Mouse (Mus musculus) hindbrain, embryonic 12.5 days (tissue): ENCODE measurements at regions not wholly inside any gene's neighbourhood (a gene's known extent, or its start where the extent isn't known, plus 50 kb on each side); places are given as distances from the start of the nearest gene placed in this dataset.
"Not testable (repeated sequence)": the region's sequence is repeated elsewhere in the genome, so short reads cannot be mapped to it uniquely, and the experiment has no call there.

Experiments used
- ATAC-seq: fragments of 200-750 bp; cut with Nextera tagmentation; 2 replicates; pipeline ENCODE4 v1.8.0; 2017; ENCODE audit warnings: moderate TSS enrichment; ENCODE audit not compliant: low FRiP score
- H3K27ac ChIP-seq: fragments of 300-500 bp; sonication (generic); 2 replicates; pipeline ENCODE4 v1.5.1; 2016; ENCODE audit warnings: mild to moderate bottlenecking
- H3K27me3 ChIP-seq: fragments of 300-500 bp; sonication (generic); 2 replicates; pipeline ENCODE4 v1.6.1; 2016; ENCODE audit warnings: mild to moderate bottlenecking
- H3K36me3 ChIP-seq: fragments of 300-500 bp; sonication (generic); 2 replicates; pipeline ENCODE4 v1.6.1; 2016; ENCODE audit warnings: mild to moderate bottlenecking
- H3K4me1 ChIP-seq: fragments of 300-500 bp; sonication (generic); 2 replicates; pipeline ENCODE4 v1.6.1; 2016
- H3K4me2 ChIP-seq: fragments of 300-500 bp; sonication (generic); replicated peaks from 2 replicates; pipeline ENCODE4 v1.6.1; 2016; ENCODE audit warnings: mild to moderate bottlenecking
- H3K4me3 ChIP-seq: fragments of 300-500 bp; sonication (generic); 2 replicates; pipeline ENCODE4 v1.5.1; 2016; ENCODE audit warnings: mild to moderate bottlenecking
- H3K9ac ChIP-seq: fragments of 300-500 bp; sonication (generic); 2 replicates; pipeline ENCODE4 v1.6.1; 2016; ENCODE audit warnings: mild to moderate bottlenecking, moderate library complexity
- H3K9me3 ChIP-seq: fragments of 300-500 bp; sonication (generic); replicated peaks from 2 replicates; pipeline ENCODE4 v1.6.1; 2016; ENCODE audit warnings: mild to moderate bottlenecking
- WGBS: fragments of 180-500 bp; shearing (Covaris S2); methylation state at CpG from one replicate; pipeline ENCODE4 v1.1.7; 2016; 5-methylcytosine and 5-hydroxymethylcytosine counted together

- H3K27ac ChIP-seq, H3K4me2 ChIP-seq, H3K9me3 ChIP-seq, H3K4me1 ChIP-seq, H3K4me3 ChIP-seq, H3K9ac ChIP-seq, ATAC-seq, H3K36me3 ChIP-seq, H3K27me3 ChIP-seq: not testable (repeated sequence)
- 87% methylated on average over 6 of the region's 6 CpGs for WGBS
Observed at GRCm38 (mm10) chr12:23026976-23027375, 753.1 kb downstream of the Gm10330 start.

GRCm38 (mm10) chr12:23023556-23023955 lies 756.5 kb downstream of the Gm10330 start:
- H3K36me3 ChIP-seq, ATAC-seq, H3K4me2 ChIP-seq, H3K27ac ChIP-seq, H3K4me1 ChIP-seq, H3K4me3 ChIP-seq, H3K9me3 ChIP-seq, H3K9ac ChIP-seq, H3K27me3 ChIP-seq: not testable (repeated sequence)
- 87% methylated on average over 7 of the region's 8 CpGs for WGBS

GRCm38 (mm10) chr12:23010199-23010598 lies 769.9 kb downstream of the Gm10330 start:
- H3K9ac ChIP-seq, H3K27me3 ChIP-seq, ATAC-seq: not testable (repeated sequence)

GRCm38 (mm10) chr12:23009662-23010061 lies 770.4 kb downstream of the Gm10330 start:
- not testable (repeated sequence) for H3K4me1 ChIP-seq, H3K36me3 ChIP-seq, ATAC-seq, H3K27me3 ChIP-seq, H3K9me3 ChIP-seq, H3K27ac ChIP-seq
- Histone ChIP-seq H3K4me3 (peak overlapping the region; percentile 45), H3K4me2 (peak overlapping the region; percentile 46), H3K9ac (peak overlapping the region; percentile 50)
- under 1% methylated on average over 18 of the region's 48 CpGs for WGBS

More at GRCm38 (mm10) chr12:23010199-23010598, 769.9 kb downstream of the Gm10330 start:
- not testable (repeated sequence) for H3K27ac ChIP-seq, H3K9me3 ChIP-seq, H3K4me1 ChIP-seq, H3K36me3 ChIP-seq
- WGBS, result under 1% methylated on average over 36 of the region's 37 CpGs
- Histone ChIP-seq H3K4me2 (peak overlapping the region; percentile 46), H3K4me3 (peak overlapping the region; percentile 45)
